Mouse (Mus musculus) brain, embryonic 14.5 days (tissue): ENCODE data around the gene Zfp786.

Experiments used
- CTCF ChIP-seq: fragments of 200-500 bp; IDR thresholded peaks from 2 replicates; pipeline ENCODE4 v1.5.1; 2012; ENCODE audit warnings: inconsistent platforms, mild to moderate bottlenecking, moderate library complexity, borderline replicate concordance; ENCODE audit not compliant: insufficient read depth, insufficient read length; ENCODE audit errors: extremely low read depth
- POLR2A ChIP-seq: fragments of 200-500 bp; IDR thresholded peaks from 2 replicates; pipeline ENCODE4 v1.6.1; 2012; ENCODE audit warnings: mild to moderate bottlenecking, inconsistent platforms, borderline replicate concordance; ENCODE audit not compliant: poor library complexity, insufficient read depth, insufficient read length, severe bottlenecking; ENCODE audit errors: extremely low read depth

DNA sequence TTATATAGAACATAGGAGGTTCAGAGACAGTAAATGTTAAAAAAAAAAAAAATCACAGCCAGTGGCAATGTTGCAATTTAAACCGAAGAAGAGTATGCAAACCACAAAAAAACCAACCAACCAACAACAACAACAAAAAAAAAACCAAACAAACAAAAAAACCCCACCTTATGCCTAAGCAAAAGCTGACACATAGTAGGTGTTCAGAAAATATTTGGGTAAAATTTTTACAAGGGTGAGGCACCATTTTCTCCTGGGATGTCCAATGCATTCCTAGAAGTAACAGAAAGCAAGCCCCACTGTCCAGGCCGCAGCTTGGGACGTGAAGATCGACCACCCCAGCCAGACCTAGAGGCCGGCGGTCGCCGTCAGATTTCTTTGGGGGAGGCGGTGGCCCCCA, 46.4 kb upstream of the Zfp786 start, which contains the start of gene Zfp282:
- TF ChIP-seq CTCF (no peak), POLR2A (no peak)
